8 mouse cellular contexts compared by ENCODE assay signal in the genomic region with DNA sequence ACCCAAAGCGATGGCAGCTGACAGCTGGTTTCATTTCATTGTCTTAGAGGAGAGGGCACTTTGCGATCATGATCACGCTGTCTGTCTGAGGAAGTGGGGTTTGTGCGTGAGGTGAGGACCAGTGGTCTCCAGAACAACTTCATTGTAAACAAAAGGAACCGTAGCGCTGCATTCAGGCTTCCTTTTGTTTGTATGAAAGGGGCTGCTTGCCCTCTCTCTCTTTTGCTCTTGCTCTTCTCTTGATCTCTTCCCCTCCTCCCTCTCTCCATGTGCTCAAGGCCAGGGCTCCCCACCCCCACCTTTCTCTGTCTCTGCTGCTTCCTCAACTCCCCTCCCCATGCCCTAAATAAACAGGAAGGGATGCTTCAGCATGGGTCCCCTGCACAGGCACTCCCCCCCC. TPM values are rescaled to one million over a fixed set of nuclear protein-coding genes. Genes with fewer than 3 reads are reported as not detected.
DNase-seq lines count a peak whose midpoint lies in the region; ATAC-seq and TF ChIP-seq lines count a peak whose summit lies in the region.

No protein-coding gene starts in this region.

- no peak for ATAC-seq in lung, postnatal 0 days
- ATAC-seq in hindbrain, embryonic 13.5 days (ENCODE audit: low FRiP score) = 0 out of 2 replicates have a peak, but pooled peaks have one; percentile 37
- peak; percentile 80 for ATAC-seq in midbrain, embryonic 11.5 days (ENCODE audit: low FRiP score)

- no peak for DNase-seq in lung, postnatal 0 days (ENCODE audit: low spot score)
- no peak for DNase-seq in lung, postnatal 10 days
- DNase-seq in midbrain, embryonic 11.5 days (ENCODE audit: low spot score, missing footprints) = peak; percentile 95
- DNase-seq in c-Kit-positive CD71-positive TER-119-positive erythroid progenitor cells, embryonic 14.5 days (ENCODE audit: low spot score) = no peak
- DNase-seq in left cerebral cortex, postnatal 36 days (ENCODE audit: low spot score in 2 of 2) = no peak
- no peak for DNase-seq in cerebellum, postnatal 14 days
- no peak for DNase-seq in layer of hippocampus, postnatal 10 days (ENCODE audit: low spot score in 2 of 2)

- no peak for TF ChIP-seq EP300 in lung, postnatal 0 days (IDR thresholded peaks at IDR 0.05)

- peak overlapping the region; percentile 37 for H3K4me2 ChIP-seq in lung, postnatal 0 days (replicated peaks; ENCODE audit: low read depth, low read length)
- peak overlapping the region; percentile 37; the same call in 1 of the 2 replicates for H3K4me2 ChIP-seq in hindbrain, embryonic 13.5 days
- peak overlapping the region; percentile 37 for H3K4me2 ChIP-seq in midbrain, embryonic 11.5 days

- no peaks in the 10 kb centered on the region for H3K36me3 ChIP-seq in lung, postnatal 0 days (ENCODE audit: insufficient read depth, low read length)
- H3K36me3 ChIP-seq in hindbrain, embryonic 13.5 days = no peaks in the 10 kb centered on the region
- no peaks in the 10 kb centered on the region for H3K36me3 ChIP-seq in midbrain, embryonic 11.5 days (ENCODE audit: control insufficient read depth, insufficient read depth, low read length)

- intact Hi-C loops in left cerebral cortex, postnatal 36 days (cut with DNase I) = loop anchor here (5.0 kb wide), 2 partner anchors 35 to 50 kb away; a partner anchor contains a TSS

- TF ChIP-seq CTCF in lung, postnatal 0 days (IDR thresholded peaks at IDR 0.05) = no peak

- H3K27me3 ChIP-seq in lung, postnatal 0 days (replicated peaks; ENCODE audit: insufficient read depth, low read length) = no peaks in the 10 kb centered on the region
- no peaks in the 10 kb centered on the region for H3K27me3 ChIP-seq in hindbrain, embryonic 13.5 days
- H3K27me3 ChIP-seq in midbrain, embryonic 11.5 days (ENCODE audit: control insufficient read depth, insufficient read depth, low read length) = no peaks in the 10 kb centered on the region; the same call in 1 of the 2 replicates

- WGBS in lung, postnatal 0 days = 20% methylated on average over 6 of the region's 6 CpGs
- 3% methylated on average over 6 of the region's 6 CpGs for WGBS in hindbrain, embryonic 13.5 days
- 4% methylated on average over 6 of the region's 6 CpGs for WGBS in midbrain, embryonic 11.5 days

- peaks cover 5% of the 10 kb centered on the region; the same call in 1 of the 2 replicates for H3K4me1 ChIP-seq in lung, postnatal 0 days (ENCODE audit: insufficient read depth, low read depth, low read length)
- H3K4me1 ChIP-seq in hindbrain, embryonic 13.5 days (replicated peaks) = peaks cover 20% of the 10 kb centered on the region
- H3K4me1 ChIP-seq in midbrain, embryonic 11.5 days (ENCODE audit: control insufficient read depth, insufficient read depth, low read length) = peaks cover 14% of the 10 kb centered on the region

- no peaks in the 10 kb centered on the region for H3K9me3 ChIP-seq in lung, postnatal 0 days (ENCODE audit: low read length)
- H3K9me3 ChIP-seq in hindbrain, embryonic 13.5 days = no peaks in the 10 kb centered on the region
- no peaks in the 10 kb centered on the region for H3K9me3 ChIP-seq in midbrain, embryonic 11.5 days (ENCODE audit: control insufficient read depth, low read length)

- no peak overlapping the region for H3K9ac ChIP-seq in lung, postnatal 0 days (replicated peaks; ENCODE audit: low read depth)
- H3K9ac ChIP-seq in hindbrain, embryonic 13.5 days = no peak overlapping the region
- H3K9ac ChIP-seq in midbrain, embryonic 11.5 days (ENCODE audit: low read length) = peak overlapping the region; percentile 42

- no peak overlapping the region; the same call in 1 of the 2 replicates for H3K27ac ChIP-seq in lung, postnatal 0 days (ENCODE audit: low read length)
- H3K27ac ChIP-seq in hindbrain, embryonic 13.5 days = no peak overlapping the region
- peak overlapping the region; percentile 14; the same call in 1 of the 2 replicates for H3K27ac ChIP-seq in midbrain, embryonic 11.5 days (ENCODE audit: low read depth, low read length)

- 0 out of 2 replicates have a peak overlapping the region, but pooled peaks have one; percentile 2 for H3K4me3 ChIP-seq in lung, postnatal 0 days (ENCODE audit: low read depth, low read length)
- no peak overlapping the region for H3K4me3 ChIP-seq in hindbrain, embryonic 13.5 days
- no peak overlapping the region for H3K4me3 ChIP-seq in midbrain, embryonic 11.5 days (ENCODE audit: low read depth, low read length)

RNA-seq across cellular contexts. Expression of a gene that starts 51.0 kb away (rescaled TPM):
- 127 and 133 TPM in 2 replicates for polyA plus RNA-seq in lung, postnatal 0 days (2015; fragmentation: Nextera tagmentation; extraction: Ambion mirVana)
- 207 and 215 TPM in 2 replicates for polyA plus RNA-seq in hindbrain, embryonic 13.5 days (2015; fragmentation: Nextera tagmentation; extraction: Ambion mirVana)
- 447 and 449 TPM in 2 replicates for polyA plus RNA-seq in midbrain, embryonic 11.5 days (2014; fragmentation: Nextera tagmentation; extraction: Ambion mirVana)
- 100 to 1,000 TPM; 210 to 235 TPM for total RNA-seq in left cerebral cortex, postnatal 36 days (2021)
- 100 to 1,000 TPM; 202 to 209 TPM for total RNA-seq in layer of hippocampus, postnatal 10 days (2021)
